Mouse (Mus musculus): Measurements from ENCODE around the gene Eri3.

DNA sequence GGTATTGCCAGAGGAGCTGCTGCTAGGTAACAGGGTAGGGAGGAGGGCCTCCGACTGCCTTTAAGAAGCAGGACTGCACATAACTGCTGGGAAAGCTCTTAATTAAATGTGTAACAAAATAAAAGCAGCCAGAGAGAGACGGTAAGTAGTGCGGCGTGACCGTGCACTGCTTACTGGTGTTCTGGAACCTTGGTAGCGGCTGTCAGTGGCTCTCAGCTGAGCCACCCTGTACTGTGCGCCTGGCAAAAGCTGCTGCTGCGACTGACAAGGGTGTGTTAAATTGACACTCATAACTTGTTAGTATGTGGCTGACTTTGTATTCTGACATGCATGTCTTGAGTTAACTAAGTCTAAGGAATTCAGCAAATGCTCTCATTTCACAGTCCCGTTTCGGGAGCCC, 45.1 kb downstream of the Eri3 start:
- TF ChIP-seq ZC3H11A (IDR thresholded peaks at IDR 0.05; ENCODE audit: borderline replicate concordance, low read depth, low read length) = no peak
- TF ChIP-seq ZNF384 (IDR thresholded peaks at IDR 0.05; ENCODE audit: low read depth, low read length) = no peak
- TF ChIP-seq HCFC1 (IDR thresholded peaks at IDR 0.05; ENCODE audit: borderline replicate concordance, insufficient read depth, low read length) = no peak

Data from ES-E14 (cell line).